Mouse (Mus musculus) MEL (cell line): ENCODE measurements around the gene Tmem214. TPM values are rescaled to one million over a fixed set of nuclear protein-coding genes. Genes with fewer than 3 reads are reported as not detected.

ENCODE experiments used
- DNase-seq: peaks from one replicate; pipeline ENCODE4 v3.0.0; 2011; ENCODE audit warnings: low read depth, low spot score
- H3K27ac ChIP-seq: 2 replicates; pipeline ENCODE4 v1.5.1; 2012; ENCODE audit warnings: low read depth, mild to moderate bottlenecking, control low read depth, low read length, moderate library complexity; ENCODE audit not compliant: control insufficient read depth
- H3K27me3 ChIP-seq, 2 experiments: fragments of 150-350 bp in 1 of 2; sonication (generic) in 1 of 2; 2 replicates each; pipeline ENCODE4 v1.6.1; 2012; ENCODE audit warnings: low read length in 2 of 2, mild to moderate bottlenecking in 2 of 2, improper control_type of control experiment in 1 of 2, moderate library complexity in 1 of 2; ENCODE audit not compliant: insufficient read depth in 2 of 2, control insufficient read depth in 1 of 2
- H3K36me3 ChIP-seq, 2 experiments: 2 replicates each; pipeline ENCODE4 v1.6.1; 2012 to 2014; ENCODE audit warnings: low read length in 2 of 2, improper control_type of control experiment in 1 of 2, inconsistent platforms in 1 of 2, mild to moderate bottlenecking in 1 of 2; ENCODE audit not compliant: insufficient read depth in 2 of 2, control insufficient read depth in 1 of 2
- H3K4me1 ChIP-seq, 2 experiments: fragments of 150-350 bp in 1 of 2; sonication (generic) in 1 of 2; 2 replicates each; pipeline ENCODE4 v1.6.1; 2012; ENCODE audit warnings: low read length in 2 of 2, improper control_type of control experiment in 1 of 2, mild to moderate bottlenecking in 1 of 2; ENCODE audit not compliant: insufficient read depth in 2 of 2, control insufficient read depth in 1 of 2
- H3K4me3 ChIP-seq, 2 experiments: fragments of 150-350 bp in 1 of 2; sonication (generic) in 1 of 2; 2 replicates each; pipeline ENCODE4 v1.5.1; 2012; ENCODE audit warnings: low read depth in 2 of 2, low read length in 2 of 2, mild to moderate bottlenecking in 2 of 2, moderate library complexity in 2 of 2, control low read depth in 1 of 2, improper control_type of control experiment in 1 of 2; ENCODE audit not compliant: control insufficient read depth in 1 of 2, insufficient read depth in 1 of 2
- H3K79me2 ChIP-seq: 2 replicates; pipeline ENCODE4 v1.6.1; 2012; ENCODE audit warnings: mild to moderate bottlenecking, low read length, moderate library complexity; ENCODE audit not compliant: control insufficient read depth, poor library complexity, insufficient read depth
- H3K9ac ChIP-seq: 2 replicates; pipeline ENCODE4 v1.6.1; 2012; ENCODE audit warnings: low read depth, mild to moderate bottlenecking, control low read depth, low read length, moderate library complexity; ENCODE audit not compliant: control insufficient read depth, poor library complexity, severe bottlenecking
- H3K9me3 ChIP-seq: fragments of 150-350 bp; sonication (generic); replicated peaks from 2 replicates; pipeline ENCODE4 v1.6.1; 2012; ENCODE audit warnings: mild to moderate bottlenecking, low read length, improper control_type of control experiment, moderate library complexity; ENCODE audit not compliant: insufficient read depth
- CHD1 ChIP-seq: IDR thresholded peaks from 2 replicates; pipeline ENCODE4 v1.6.1; 2012; ENCODE audit warnings: low read depth, mild to moderate bottlenecking, inconsistent platforms, low read length, improper control_type of control experiment
- CTCF ChIP-seq, 3 experiments: IDR thresholded peaks in 2 of 3; conservative IDR thresholded peaks in 1 of 3; 2 replicates each; pipeline ENCODE4 v1.5.1; 2011 to 2012; ENCODE audit warnings: low read length in 3 of 3, low read depth in 2 of 3, mild to moderate bottlenecking in 2 of 3, improper control_type of control experiment in 1 of 3, inconsistent platforms in 1 of 3, mixed read lengths in 1 of 3, moderate library complexity in 1 of 3; ENCODE audit not compliant: control insufficient read depth in 1 of 3, insufficient read depth in 1 of 3, poor library complexity in 1 of 3, severe bottlenecking in 1 of 3
- GABPA ChIP-seq: IDR thresholded peaks from 2 replicates; pipeline ENCODE4 v1.6.1; 2012; ENCODE audit warnings: low read depth, mild to moderate bottlenecking, inconsistent platforms, low read length, improper control_type of control experiment, moderate library complexity
- JUND ChIP-seq: IDR thresholded peaks from 2 replicates; pipeline ENCODE4 v1.6.1; 2011; ENCODE audit warnings: low read depth, mild to moderate bottlenecking, improper control_type of control experiment, low read length
- KAT2A ChIP-seq: conservative IDR thresholded peaks from 2 replicates; pipeline ENCODE4 v1.6.1; 2012; ENCODE audit warnings: low read depth, low read length, improper control_type of control experiment, inconsistent platforms
- MAFK ChIP-seq: IDR thresholded peaks from 2 replicates; pipeline ENCODE4 v1.6.1; 2011; ENCODE audit warnings: low read depth, mild to moderate bottlenecking, low read length, improper control_type of control experiment, borderline replicate concordance
- MAX ChIP-seq: IDR thresholded peaks from 2 replicates; pipeline ENCODE4 v1.6.1; 2011; ENCODE audit warnings: low read length, improper control_type of control experiment
- NRF1 ChIP-seq: IDR thresholded peaks from 2 replicates; pipeline ENCODE4 v1.6.1; 2014; ENCODE audit warnings: low read depth, mild to moderate bottlenecking, inconsistent platforms, low read length, improper control_type of control experiment, moderate library complexity; ENCODE audit not compliant: poor library complexity, insufficient read depth, severe bottlenecking
- POLR2A ChIP-seq, 2 experiments: IDR thresholded peaks; 2 replicates each; pipeline ENCODE4 v1.6.1; 2011 to 2012; ENCODE audit warnings: low read length in 2 of 2, mild to moderate bottlenecking in 2 of 2, control low read depth in 1 of 2, improper control_type of control experiment in 1 of 2, low read depth in 1 of 2, moderate library complexity in 1 of 2; ENCODE audit not compliant: control insufficient read depth in 1 of 2, insufficient read depth in 1 of 2, poor library complexity in 1 of 2
- POLR2AphosphoS2 ChIP-seq: IDR thresholded peaks from 2 replicates; pipeline ENCODE4 v1.6.1; 2011; ENCODE audit warnings: low read length, improper control_type of control experiment
- POLR2AphosphoS5 ChIP-seq: IDR thresholded peaks from 2 replicates; pipeline ENCODE4 v1.6.1; 2012; ENCODE audit warnings: low read depth, borderline replicate concordance, mild to moderate bottlenecking, inconsistent platforms, low read length, moderate library complexity, mixed read lengths
- RAD21 ChIP-seq: IDR thresholded peaks from 2 replicates; pipeline ENCODE4 v1.6.1; 2011; ENCODE audit warnings: mild to moderate bottlenecking, low read depth, low read length, improper control_type of control experiment
- SIN3A ChIP-seq: IDR thresholded peaks from 2 replicates; pipeline ENCODE4 v1.6.1; 2012; ENCODE audit warnings: low read length, improper control_type of control experiment, inconsistent platforms
- SMC3 ChIP-seq: IDR thresholded peaks from 2 replicates; pipeline ENCODE4 v1.6.1; 2011; ENCODE audit warnings: low read depth, low read length, improper control_type of control experiment
- ZMIZ1 ChIP-seq: IDR thresholded peaks from 2 replicates; pipeline ENCODE4 v1.6.1; 2012; ENCODE audit warnings: low read depth, mild to moderate bottlenecking, inconsistent platforms, low read length, improper control_type of control experiment, moderate library complexity
- ZNF384 ChIP-seq: IDR thresholded peaks from 2 replicates; pipeline ENCODE4 v1.6.1; 2012; ENCODE audit warnings: low read depth, mild to moderate bottlenecking, inconsistent platforms, low read length, improper control_type of control experiment
- polyA plus RNA-seq, 2 experiments: library from polyadenylated mRNA; stranded (reverse) in 1 of 2; unstranded in 1 of 2; fragments of >175 nt in 1 of 2; fragments of >200 nt in 1 of 2; gene quantifications; 2 replicates each; pipeline versions ENCODE4 v1.2.1 to v1.2.4; 2012; ENCODE audit warnings: low replicate concordance in 2 of 2, low read depth in 1 of 2; ENCODE audit not compliant: insufficient read length in 2 of 2, insufficient read depth in 1 of 2, missing spikeins in 1 of 2
- total RNA-seq: library from RNA; depleted of rRNA; stranded (reverse); fragments of 300-350 nt; gene quantifications from 2 replicates; pipeline ENCODE4 v1.2.3, GENCODE M21; 2012

Tmem214 gene
- total and polyA plus RNA-seq, 3 experiments = 50.5 to 170 (median 101) TPM

DNA sequence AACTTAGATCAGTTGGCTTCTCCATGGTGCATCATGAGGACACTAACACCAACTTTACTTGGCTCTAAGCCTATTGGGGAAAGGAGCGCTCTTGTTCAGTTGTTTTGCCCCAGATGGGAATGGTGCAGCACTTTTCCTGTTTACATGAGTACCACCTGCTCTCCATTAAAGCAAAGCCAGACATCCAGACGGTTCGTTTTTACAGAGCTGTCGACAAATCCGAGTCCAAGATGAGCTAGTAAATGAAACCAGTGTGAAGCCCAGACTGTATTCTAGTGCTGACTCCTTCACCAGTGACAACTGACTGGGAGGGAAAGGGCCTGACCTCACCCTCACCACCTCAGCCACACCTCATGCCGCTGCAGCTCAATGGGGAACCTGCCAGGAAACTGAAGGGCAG lies 10.8 kb downstream of the Tmem214 start:
- Histone ChIP-seq H3K27me3 (no peaks in the 10 kb centered on the region), H3K27ac (no peak overlapping the region), H3K79me2 (no peaks in the 10 kb centered on the region), H3K9ac (no peak overlapping the region), H3K4me1 (no peaks in the 10 kb centered on the region), H3K9me3 (no peaks in the 10 kb centered on the region), H3K36me3 (peaks cover 0 to 14% of the 10 kb centered on the region in 2 experiments; a peak in 2 of 4 replicates), H3K4me3 (no peak overlapping the region)
- no peak for DNase-seq
- TF ChIP-seq POLR2AphosphoS2 (peak; percentile 54; the same call in 1 of the 2 replicates), KAT2A (no peak), ZNF384 (peak; percentile 43; the same call in 1 of the 2 replicates), POLR2A (IDR thresholded peaks at IDR 0.05; ENCODE audit: control insufficient read depth in 1 of 2, insufficient read depth in 1 of 2, low read depth in 1 of 2, low read length in 2 of 2, poor library complexity in 1 of 2) (peak in 1 of 2 experiments; percentile 23; a peak in 1 of 4 replicates)

DNA sequence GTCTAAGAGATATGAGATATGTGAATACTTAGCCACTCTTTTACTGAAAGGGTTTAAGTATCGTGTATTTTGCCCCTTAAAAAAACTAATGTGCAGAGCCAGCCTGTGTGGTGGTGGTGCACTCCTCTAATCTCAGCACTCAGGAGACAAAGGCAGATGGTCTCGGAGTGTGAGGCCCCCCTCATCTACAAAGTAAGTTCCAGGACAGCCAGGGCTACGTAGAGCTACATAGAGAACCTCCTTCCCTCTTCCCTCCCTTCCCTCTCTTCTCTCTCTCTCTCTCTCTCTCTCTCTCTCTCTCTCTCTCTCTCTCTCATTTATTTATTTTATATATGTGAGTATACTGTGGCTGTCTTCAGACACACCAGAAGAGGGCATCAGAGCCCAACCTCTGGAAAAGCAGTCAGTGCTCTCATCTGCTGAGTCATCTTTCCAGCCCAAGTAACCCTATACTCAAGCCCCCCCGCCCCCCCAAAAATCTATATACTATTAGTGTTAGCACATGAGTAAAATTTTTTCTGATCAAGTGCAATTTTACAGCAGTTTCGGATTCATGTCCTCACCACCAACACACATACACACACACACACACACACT lies 11.6 kb downstream of the Tmem214 start:
- no peak overlapping the region for H3K27ac ChIP-seq
- peaks cover 0 to 12% of the 10 kb centered on the region in 2 experiments; a peak in 2 of 4 replicates for H3K36me3 ChIP-seq
- no peak for DNase-seq
- no peaks in the 10 kb centered on the region for H3K79me2 ChIP-seq
- no peaks in the 10 kb centered on the region for H3K4me1 ChIP-seq
- H3K9ac ChIP-seq = no peak overlapping the region
- TF ChIP-seq POLR2AphosphoS5 = no peak
- peak; percentile 15 for TF ChIP-seq RAD21
- TF ChIP-seq CTCF (IDR thresholded peaks at IDR 0.05 in 2 of 3, conservative IDR thresholded peaks at IDR 0.05 in 1 of 3; ENCODE audit: control insufficient read depth in 1 of 3, insufficient read depth in 1 of 3, low read depth in 2 of 3, low read length in 3 of 3, poor library complexity in 1 of 3, severe bottlenecking in 1 of 3) = peak in 1 of 3 experiments; percentile 10; a peak in 1 of 6 replicates
- no peak for TF ChIP-seq MAX
- no peak for TF ChIP-seq CHD1
- no peak for TF ChIP-seq NRF1
- TF ChIP-seq SMC3 = peak; percentile 22; the same call in 1 of the 2 replicates
- TF ChIP-seq SIN3A = no peak
- TF ChIP-seq ZMIZ1 = 0 out of 2 replicates have a peak, but pooled peaks have one; percentile 6
- no peak for TF ChIP-seq GABPA
- no peak for TF ChIP-seq ZNF384
- 0 out of 2 replicates have a peak, but pooled peaks have one; percentile 18 for TF ChIP-seq MAFK
- TF ChIP-seq JUND = peak; percentile 84
- TF ChIP-seq, all 39 proteins: peak for 6
- H3K9me3 ChIP-seq = no peaks in the 10 kb centered on the region
- H3K4me3 ChIP-seq = no peak overlapping the region
- H3K27me3 ChIP-seq = no peaks in the 10 kb centered on the region
